Mouse (Mus musculus): ENCODE data around the gene Dll1.
A peak's percentile ranks its signal among the peaks of the same experiment; 100 is the strongest.

Gene Dll1

DNA sequence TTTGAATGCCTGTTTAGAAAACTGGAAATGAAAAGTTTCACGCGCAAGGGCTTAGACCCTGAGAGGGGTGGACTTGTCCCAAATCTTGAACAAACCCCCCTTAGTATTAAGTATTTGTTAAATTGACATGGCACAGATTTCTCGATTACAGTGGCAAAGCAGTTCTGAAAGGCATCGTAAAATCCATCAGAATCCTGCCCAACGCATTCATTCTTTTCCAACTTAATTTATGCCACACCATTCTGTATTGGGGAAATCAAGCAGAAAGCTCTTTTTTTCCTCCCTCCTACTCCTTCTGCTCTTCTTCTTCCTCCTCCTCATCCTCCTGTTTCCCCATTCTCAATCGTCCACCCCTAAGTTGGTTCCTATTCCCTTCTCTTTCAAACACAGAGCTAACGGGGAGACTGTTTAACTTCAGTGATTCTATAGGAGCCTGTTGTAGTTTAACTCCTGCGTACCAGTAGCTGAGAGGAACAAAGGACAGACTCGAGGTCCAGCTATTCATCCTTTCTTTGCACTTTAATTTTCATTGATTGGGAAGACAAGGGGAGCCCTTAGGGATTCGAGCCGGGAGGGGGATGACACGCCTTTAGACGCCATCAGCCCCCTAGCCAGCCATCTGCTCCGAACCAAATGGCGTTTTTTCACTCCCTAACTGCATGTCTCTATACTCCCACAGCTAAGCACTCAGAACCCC is 1.9 kb upstream of the Dll1 start:
- no peak for DNase-seq

DNA sequence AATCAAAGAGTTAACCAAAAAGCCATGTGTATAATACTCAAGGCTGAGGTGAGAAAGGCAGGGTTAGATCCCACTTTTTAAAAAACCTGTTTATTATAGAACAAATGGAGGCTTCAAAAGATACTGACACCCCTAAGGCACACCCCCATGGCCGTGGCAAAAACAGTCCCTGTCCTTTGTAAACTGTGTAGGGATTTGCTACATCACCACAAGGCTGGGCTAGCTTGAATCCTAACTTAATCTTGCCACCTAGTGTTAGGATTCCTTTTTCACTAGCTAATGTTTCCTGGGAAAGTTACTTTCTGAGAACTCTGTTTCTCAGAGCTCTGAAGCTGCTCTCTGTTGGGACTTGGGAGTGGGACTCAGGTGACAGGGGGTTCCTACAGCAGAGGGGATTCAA is 1.2 kb upstream of the Dll1 start:
- DNase-seq = no peak

DNA sequence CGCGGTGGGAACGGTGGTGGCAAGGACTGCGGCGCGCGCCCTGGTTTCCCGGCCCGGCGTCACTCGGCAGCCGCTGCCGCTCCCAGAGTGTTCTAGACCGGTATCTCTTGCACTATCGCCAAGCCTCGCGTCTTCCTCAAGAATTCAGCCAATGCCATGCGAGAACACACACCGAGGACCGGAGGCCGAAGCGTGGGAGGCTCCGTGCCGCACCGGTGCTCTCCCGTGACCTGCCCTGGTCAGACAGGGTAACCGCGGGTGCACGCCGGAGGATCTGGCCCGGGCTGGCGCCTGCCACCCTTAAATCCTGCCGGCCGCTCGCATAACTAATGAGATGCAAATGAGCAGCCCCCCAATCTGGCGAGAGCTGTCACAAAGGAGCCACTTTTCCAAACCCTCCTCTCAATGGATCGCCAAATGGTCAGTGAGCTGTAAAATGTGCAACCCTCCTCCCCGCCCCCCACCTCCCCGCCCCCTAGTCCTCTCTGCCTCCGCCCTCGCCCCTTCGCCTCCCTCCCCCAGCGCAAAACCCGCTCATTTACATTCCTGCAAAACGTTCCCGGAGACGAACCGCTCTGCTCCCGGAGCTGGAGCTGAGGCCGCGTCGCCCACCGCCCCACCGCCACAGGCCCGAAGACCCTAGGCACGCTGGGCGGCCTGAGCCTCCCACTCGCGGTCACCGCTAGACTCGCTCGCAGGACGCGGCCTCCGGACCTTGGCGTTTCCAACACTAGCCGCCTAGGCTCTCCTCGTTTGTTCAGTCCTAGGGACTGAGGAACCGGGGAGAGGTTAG is 775 bp downstream of the Dll1 start:
- DNase-seq = peak; percentile 42

DNA sequence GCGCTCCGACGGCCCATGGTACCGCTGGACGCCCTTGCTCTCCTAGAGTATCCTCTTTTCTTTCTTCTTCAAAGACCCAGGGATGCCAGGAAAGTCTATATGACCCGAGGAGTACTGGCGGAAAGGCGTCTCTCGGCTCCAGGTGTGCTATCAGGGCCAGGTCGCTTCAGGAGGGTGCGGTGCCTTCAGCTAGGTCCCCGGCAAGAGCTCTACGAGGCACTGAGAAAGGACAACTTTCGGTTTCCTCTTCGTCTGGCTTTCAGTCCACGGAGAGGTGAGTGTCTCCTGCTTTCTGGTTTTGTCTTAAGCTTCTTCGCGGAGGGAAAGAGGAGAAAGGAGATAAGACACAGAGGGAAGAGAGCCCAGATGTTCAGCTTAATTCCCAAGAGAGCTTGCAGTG is 1.4 kb downstream of the Dll1 start:
- DNase-seq = no peak

DNA sequence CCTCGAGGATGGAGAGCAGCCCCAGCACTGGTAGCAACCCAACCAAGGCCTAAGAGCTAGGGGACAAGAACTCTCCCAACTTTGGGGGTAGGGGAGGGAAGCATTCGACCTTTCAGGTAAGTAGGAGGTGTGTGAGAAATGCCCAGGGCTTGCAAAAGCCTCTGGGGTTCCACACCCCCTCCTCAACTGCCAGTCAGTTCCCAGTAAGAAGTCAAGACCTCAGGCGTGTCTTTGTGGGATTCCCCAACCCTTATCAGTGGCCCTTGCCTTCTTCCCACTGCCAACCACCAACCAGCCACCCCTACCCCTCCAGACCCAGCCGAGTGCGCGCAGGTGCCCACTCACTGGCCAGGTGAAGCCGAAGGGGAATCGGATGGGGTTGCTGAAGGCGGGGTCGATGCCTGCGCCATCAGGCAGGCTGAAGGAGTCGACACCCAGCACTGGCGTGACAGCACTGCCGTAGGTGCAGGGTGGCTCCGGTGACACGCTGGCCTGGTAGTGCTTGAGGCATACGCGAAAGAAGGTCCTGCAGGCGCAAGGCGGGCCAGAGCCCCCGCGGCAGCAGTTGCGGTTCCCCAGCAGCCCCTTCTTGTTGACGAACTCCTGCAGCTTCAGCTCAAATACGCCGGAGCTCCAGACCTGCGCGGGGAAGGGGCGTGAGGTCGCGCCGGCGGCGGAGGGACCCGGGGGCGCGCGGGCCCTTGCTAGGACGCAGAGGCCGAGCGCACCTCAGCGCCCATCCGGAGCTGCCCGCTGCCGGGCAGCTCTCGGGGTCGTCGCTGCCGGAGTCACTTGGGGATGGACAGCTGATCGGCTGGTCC is 2.1 kb downstream of the Dll1 start:
- DNase-seq = no peak

DNA sequence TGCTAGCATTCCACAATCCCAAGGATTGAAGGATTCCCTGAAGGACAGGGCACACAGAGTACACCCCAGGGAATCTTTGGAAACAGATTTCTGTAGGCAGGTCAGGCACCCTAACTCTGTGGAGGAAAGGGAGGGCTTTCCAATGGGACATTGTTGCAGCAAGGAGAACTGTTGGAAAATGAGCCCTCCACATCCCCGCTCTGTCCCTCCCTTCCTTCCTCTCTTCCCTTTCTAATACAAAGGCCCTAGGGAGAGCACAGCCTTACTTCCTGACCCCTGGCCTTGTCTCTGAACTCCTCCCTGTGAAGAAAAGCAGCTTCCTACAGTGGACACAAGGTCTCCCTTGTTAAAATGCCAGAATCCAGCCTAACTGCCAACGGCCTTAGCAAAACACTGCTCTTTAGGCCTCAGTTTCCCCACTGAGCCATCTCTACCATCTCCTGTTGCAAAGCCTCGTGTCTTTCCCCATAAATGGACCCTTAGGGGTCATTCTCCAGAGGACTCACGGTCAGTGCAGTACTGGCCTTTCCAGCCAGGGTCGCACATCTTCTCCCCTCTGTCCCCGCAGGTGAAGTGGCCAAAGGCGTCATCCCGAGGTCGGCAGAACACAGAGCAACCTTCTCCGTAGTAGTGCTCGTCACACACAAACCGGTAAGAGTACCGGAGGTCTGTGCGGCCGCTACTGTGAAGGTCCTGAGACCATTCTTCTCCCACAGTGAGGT is 3.6 kb downstream of the Dll1 start:
- DNase-seq = no peak

DNA sequence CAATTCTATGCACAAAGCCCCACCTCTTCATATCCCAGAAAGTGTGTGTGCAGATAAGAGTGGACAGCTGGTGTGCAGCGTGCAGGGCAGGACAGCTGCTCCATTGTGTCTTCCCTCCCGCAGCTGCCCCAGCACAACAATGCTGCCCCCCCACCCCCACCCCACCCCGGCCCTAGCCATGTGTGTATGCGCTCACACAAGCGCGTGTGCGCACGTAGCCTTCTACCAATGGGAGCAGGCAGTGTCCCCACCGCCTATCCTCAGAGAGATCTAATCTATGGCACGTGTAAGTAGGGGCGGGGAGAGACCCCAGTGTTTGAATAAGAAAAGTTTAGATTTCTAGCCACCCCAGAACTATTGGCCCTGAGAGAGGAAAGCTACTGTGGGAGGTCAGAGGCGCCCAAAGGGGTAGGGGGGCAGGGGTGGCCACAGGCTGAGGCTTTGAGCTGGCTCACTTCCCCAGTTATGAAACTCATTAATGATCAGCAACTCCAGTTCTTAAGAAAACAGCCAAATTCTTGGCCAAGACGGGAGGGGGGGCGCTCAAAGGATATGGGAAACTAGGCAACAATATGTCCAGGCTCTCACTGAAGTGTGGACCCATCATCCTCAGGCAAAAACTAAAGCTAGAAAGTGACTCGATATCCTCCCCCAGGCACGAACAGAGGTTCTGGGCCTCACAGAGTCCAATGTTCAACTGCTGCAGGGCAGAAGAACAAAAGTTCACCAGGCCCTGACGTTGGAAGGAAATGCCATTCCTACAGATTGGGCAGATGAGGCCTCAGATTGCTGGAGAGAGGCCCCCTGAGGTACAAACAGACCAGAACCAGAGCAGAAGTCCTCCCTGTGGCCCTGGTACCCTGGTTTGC is 4.5 kb downstream of the Dll1 start:
- DNase-seq = no peak

DNA sequence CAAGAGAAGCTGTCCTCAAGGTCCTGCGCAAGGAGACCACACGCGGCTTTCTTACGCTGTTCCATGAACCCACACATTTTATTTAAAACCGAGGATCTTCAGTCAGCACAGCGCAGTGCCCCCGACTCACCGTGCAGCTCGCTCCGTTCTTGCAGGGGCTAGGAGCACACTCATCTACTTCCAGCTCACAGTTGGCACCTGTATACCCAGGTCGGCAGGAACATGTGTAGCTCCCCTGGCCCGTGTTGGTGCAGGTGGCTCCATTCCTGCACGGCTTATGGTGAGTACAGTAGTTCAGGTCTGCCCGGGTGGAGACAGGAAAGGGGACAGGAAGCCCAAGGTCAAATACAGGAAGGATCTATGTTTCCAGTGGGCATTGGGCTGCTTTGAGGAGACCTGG is 6.3 kb downstream of the Dll1 start:
- no peak for DNase-seq

DNA sequence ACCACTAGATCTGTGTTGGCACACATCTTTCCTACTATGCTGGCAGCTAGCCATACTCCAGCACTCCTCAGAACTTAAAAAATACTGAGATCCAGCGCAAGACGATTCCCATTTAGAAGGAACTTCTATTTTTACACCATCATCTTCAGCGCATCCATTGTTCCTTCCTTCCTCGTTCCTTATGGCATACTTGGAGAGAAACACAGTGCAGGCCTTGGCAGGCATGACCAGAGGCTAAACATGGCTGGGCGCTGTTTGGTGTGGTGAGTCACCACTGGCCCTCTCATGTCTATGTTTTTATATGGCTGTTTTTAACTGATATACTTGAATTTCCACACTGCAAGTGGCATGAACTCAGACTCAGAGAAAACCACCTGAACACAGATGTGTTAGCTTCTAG is 11.0 kb downstream of the Dll1 start:
- DNase-seq = no peak

DNA sequence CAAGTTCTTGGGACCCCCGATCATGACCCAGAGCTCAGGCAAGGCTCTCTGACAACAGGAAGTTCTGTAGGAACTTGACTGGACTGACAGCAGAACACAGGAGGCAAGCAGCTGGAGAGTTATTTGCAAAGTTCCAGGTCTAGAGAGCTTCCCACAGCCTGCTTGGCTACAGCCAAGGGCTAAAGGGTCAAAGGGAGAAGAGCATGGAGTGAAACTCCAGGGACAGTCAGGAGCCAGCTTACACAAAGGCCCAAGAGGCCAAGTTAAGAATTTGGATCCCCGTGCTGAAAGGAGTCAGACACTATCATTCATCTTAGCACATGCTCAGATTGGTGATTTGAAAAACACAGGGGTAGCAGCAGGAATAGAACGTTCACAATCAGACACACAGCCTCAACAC is 13.0 kb downstream of the Dll1 start:
- no peak for DNase-seq

DNA sequence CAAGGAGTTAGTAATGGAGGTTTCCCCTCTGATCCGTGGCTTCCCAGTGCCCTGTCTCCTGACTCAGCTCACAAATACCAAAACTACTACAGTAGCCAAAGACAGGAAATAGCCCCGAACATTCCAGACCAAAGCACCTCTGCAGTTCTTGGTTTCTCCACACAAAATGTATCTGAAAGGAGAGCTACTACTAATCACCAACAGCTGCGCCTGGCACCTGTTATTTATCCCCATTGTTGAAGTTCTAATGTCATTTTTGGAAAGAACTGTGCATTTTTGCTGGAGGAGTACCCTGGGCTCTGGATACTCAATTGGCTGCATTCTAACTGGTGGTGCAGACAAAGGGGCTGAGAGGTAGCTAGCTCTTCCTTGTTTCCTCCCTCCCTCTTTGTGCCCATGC is 19.6 kb downstream of the Dll1 start:
- no peak for DNase-seq

DNA sequence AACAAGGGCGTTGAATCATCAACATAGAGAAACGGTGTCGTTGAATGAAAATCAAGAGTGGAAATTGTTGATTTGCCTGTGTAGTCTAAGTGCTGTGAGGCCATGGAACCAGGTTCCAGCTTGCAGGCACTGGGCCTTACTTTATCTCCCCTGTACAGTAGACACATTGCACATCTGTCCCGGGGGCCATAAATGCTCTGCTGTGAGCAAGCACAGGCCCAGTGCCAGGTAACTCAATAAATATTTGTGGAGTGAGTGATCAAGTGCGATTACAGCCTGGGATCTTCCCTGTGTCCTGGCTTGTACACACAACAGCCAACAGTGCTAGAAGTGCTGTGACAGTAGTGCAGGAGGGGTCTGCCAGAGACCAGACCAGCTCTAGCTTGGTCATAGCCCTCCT is 20.1 kb downstream of the Dll1 start:
- no peak for DNase-seq

DNA sequence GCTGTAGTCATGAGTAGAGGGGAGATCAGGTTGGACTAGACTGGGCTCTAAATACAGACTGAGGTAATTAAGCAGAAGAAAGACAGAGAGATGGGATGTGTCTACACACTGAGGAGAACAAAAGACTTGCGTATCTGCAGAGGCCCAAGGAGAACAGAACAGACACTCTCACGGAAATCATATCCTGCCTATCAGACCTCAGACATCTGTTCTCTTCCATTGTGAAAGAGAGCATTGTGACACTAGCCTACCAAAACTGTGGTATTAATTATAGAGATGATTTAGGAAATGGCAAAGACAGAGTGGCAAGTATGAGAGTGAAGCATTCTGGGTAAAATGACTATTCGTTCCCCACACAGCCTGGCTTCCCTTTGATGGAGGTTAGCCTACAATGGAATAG is 21.6 kb downstream of the Dll1 start:
- no peak for DNase-seq

DNA sequence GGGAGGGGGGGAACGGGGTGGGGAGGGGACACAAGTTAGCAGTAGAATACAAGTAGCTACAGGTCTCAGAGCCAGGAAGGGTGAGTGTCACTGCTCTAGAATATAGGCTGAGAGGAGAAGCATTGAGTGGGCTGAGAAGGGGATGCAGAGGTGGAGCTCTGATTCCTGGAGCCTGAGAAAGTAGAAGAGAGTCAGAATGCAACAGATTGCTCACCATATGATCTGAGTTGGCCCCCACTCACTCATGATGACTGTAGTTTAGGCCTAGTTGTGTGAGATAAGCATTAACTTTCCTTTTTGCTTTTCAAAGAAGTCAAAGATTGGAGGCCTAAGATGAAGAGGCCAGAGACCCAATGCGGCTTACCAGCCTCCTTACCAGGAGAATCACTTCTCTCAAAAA is 22.7 kb downstream of the Dll1 start:
- no peak for DNase-seq

DNA sequence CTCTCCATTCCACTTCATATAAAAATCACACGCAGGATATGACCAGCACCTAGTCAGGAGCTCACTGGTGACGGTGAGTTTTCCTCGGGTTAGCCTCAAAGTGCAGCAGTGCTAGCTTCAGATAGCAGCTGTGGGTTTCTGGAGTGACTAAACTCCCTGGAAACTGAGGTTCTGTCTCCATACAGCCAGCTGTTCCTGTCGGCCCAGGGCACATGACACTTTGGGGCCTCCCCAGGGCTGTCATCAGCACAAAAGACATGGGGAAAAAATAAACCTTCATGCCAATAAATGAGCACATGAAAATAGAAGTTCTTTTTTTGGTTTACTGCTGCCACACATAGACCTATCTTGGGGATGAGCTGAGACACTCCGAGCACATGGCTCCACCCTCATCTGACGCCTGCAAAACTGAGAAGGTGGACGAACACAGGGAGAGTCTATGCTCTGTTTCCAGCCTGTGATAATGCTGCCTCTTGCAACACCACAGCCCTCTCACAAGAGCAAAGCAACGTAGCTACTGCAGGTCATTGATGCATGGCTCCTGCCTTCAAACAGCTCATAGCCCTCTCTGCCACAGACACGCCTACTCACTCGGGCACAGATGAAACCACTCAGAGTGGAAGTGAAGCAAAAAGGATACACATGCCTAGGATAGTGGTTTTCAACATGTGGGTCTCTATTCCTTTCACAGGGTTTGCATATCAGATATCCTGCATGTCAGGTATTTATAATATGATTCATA is 23.6 kb downstream of the Dll1 start:
- DNase-seq = no peak

DNA sequence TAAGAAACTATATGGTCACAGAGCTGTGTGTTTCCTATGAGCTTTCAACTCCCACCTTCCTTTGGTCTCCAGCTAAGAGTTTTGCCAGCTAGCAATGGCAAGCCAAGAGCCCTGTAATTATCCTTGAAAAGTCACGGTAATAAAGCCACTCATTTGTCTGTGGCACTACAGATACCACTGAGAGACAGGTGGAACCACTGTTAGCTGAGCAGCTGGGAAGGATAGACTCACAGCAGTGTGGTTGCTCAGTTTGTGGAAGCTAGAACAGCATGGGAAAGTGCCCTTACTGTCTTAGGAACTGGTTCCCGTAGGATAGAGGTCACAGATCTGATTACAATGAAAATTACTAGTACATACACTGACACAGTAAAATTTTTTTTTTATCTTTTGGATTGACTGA is 26.5 kb downstream of the Dll1 start:
- DNase-seq = no peak

DNA sequence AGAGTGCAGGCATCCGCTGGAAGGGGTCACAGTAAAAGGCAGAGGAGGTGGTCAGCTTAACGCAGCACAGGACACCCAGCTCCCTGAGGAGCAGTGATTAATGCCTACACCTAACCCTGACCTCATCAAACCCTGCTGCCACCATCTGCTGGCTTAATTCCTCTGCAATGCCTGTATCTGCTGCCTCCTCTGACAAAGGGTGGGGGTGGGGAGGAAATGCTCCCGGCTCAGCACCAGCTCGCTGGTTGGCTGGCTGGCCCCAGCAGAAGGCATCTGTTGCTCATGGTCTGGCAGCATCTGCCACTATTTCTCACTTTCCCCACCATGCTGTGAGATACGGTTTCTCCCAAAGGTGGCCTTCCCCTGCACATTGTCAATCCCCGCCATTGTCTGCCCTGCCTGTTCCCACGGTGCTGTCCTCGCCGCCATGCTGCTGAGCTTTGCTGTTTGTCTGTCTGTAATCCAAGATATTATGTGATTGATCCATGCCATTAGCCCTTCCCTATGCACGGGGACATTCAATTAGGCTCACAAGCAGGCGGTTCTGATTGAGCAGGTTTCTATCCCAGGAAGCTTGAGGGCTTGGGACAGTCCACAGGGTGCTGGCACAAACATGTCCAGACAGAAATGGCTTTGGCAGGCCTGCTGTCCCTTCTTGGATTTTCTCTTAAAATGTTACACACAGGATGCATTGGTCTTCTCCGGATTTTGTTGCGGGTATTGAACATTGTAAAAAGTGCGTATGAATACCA is 33.4 kb downstream of the Dll1 start:
- peak; percentile 75 for DNase-seq

DNA sequence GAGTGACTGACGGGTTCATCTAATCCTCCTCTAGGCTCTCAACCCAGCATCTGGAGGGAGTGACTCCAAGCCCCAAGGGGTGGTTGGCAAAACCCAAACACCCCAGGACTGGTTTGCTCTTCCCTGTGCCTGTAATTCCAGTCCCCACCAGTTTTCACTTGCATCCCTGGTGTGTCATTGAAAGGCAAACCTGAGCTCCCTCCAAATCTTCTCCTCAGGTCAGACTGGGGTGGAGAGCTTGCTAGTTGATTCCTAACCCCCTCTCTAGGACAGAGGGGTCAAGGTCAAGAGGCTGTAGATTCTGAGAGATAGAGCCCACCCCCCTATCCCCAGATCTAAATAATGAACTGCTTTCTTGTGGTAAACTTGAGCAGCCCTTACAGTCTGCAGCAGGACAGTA is 38.8 kb downstream of the Dll1 start:
- DNase-seq = no peak

DNA sequence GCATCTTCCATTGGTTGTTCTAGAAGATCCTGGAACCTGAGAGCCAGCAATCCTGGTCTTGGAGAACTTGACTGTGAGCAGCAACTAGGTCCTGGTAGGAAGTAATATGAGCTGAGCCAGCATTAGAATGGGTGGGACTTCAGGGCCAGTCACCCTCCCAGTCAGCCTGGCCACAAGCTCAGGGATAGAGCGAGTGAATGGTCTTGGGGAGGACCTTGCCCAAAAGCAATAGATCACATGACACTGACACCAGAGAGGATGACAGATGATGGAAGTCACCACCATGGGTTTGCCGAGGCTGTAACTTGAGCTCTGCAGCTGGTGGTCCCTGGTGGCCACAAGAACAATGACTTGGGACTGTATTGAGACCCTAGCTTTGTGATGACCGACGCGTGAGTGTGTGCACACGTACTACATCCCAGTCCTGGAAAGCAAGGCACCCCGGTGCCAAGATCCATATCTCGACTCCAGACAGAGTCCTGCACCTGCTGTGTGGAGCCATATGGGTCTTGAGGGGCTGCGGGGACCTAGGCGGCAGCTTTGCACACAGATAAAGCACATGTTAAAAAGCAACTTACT is 46.8 kb downstream of the Dll1 start:
- DNase-seq = no peak

DNA sequence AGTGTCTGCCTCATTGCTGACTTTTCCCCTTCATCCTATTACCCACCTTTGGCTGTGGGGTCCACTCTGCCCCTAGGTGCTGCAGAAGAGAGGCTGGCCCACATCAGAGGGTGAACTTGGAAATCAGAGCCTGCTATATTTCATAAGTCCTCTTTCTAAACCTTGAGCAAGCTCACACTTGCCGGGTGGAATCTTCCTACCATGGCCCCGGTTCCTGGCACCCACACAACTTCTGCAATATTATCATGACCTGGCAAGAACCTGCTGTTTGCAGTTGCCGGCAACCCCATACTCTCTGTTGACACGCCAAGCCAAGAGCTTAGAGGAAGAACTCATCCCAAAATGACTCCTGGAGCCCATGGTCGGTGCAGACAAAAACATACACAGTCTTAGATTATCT is 49.6 kb downstream of the Dll1 start:
- DNase-seq = no peak
